Mouse (Mus musculus) limb, embryonic 14.5 days (tissue): ENCODE data around the gene Slc25a29. TPM values are rescaled to one million over a fixed set of nuclear protein-coding genes. Genes with fewer than 3 reads are reported as not detected.

ENCODE experiments used
- ATAC-seq: fragments of 200-750 bp; cut with Nextera tagmentation; 2 replicates; pipeline ENCODE4 v1.8.0; 2017; ENCODE audit warnings: low read depth, moderate number of reproducible peaks, moderate TSS enrichment; ENCODE audit not compliant: low FRiP score
- DNase-seq: peaks from one replicate; pipeline ENCODE4 v3.0.0-alpha.2; 2015; ENCODE audit warnings: low spot score
- H3K27ac ChIP-seq: fragments of 300-500 bp; sonication (generic); replicated peaks from 2 replicates; pipeline ENCODE4 v1.5.1; 2014; ENCODE audit warnings: low read depth, mild to moderate bottlenecking, low read length, moderate library complexity, mixed read lengths
- H3K27me3 ChIP-seq: fragments of 300-500 bp; sonication (generic); 2 replicates; pipeline ENCODE4 v1.6.1; 2014; ENCODE audit warnings: low read length, mixed read lengths; ENCODE audit not compliant: control insufficient read depth, insufficient read depth
- H3K36me3 ChIP-seq: fragments of 300-500 bp; sonication (generic); 2 replicates; pipeline ENCODE4 v1.6.1; 2014; ENCODE audit warnings: mild to moderate bottlenecking, low read length, moderate library complexity, mixed read lengths; ENCODE audit not compliant: control insufficient read depth, insufficient read depth
- H3K4me1 ChIP-seq: fragments of 300-500 bp; sonication (generic); 2 replicates; pipeline ENCODE4 v1.6.1; 2014; ENCODE audit warnings: antibody characterized with exemption, low read length, mixed read lengths; ENCODE audit not compliant: control insufficient read depth, insufficient read depth
- H3K4me2 ChIP-seq: fragments of 300-500 bp; sonication (generic); replicated peaks from 2 replicates; pipeline ENCODE4 v1.6.1; 2014; ENCODE audit warnings: low read depth, mild to moderate bottlenecking, low read length, moderate library complexity; ENCODE audit not compliant: severe bottlenecking
- H3K4me3 ChIP-seq: fragments of 300-500 bp; sonication (generic); replicated peaks from 2 replicates; pipeline ENCODE4 v1.5.1; 2014; ENCODE audit warnings: low read length
- H3K9ac ChIP-seq: fragments of 300-500 bp; sonication (generic); 2 replicates; pipeline ENCODE4 v1.6.1; 2014; ENCODE audit warnings: mild to moderate bottlenecking, low read depth, low read length, moderate library complexity; ENCODE audit not compliant: severe bottlenecking
- H3K9me3 ChIP-seq: fragments of 300-500 bp; sonication (generic); 2 replicates; pipeline ENCODE4 v1.6.1; 2016; ENCODE audit warnings: low read length; ENCODE audit not compliant: control insufficient read depth
- POLR2A ChIP-seq: fragments of 200-500 bp; IDR thresholded peaks from 2 replicates; pipeline ENCODE4 v1.8.0; 2012; ENCODE audit warnings: inconsistent platforms, mild to moderate bottlenecking, moderate library complexity, borderline replicate concordance; ENCODE audit not compliant: insufficient read depth, insufficient read length; ENCODE audit errors: extremely low read depth
- WGBS: fragments of 180-500 bp; shearing (Covaris S2); extraction: QIAGEN DNeasy Blood & Tissue Kit; methylation state at CpG from one replicate; pipeline ENCODE4 v1.1.7; 2014; 5-methylcytosine and 5-hydroxymethylcytosine counted together
- polyA plus RNA-seq, 2 experiments: library from polyadenylated mRNA; depleted of rRNA in 1 of 2; stranded (reverse) in 1 of 2; unstranded in 1 of 2; fragments of >200 nt; fragmentation: Nextera tagmentation in 1 of 2; extraction: Ambion mirVana in 1 of 2; gene quantifications; 2 replicates each; pipeline versions ENCODE4 v1.2.1 to v1.2.3; 2012 to 2014

Slc25a29 gene
- polyA plus RNA-seq, 2 experiments, result 9.8 to 10.9 TPM

DNA sequence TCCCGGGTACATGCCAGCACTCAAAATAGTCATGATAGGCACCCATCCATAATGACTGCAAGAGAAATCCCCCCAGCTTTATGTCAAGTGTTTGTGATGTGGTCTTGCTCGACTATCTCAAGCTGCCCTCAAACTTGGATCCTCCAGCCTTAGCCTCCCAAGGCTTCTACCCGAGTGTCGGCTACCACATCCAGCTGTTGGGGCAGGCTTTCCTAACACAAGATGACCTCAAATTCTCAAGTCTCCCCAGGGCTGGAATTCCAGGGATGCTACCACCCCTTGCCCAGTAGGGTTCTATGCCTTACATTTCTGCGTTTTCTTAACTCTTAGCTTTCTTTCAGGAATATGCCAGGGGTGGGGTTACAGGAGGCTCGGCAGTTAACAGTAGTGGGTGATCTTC is 5.3 kb downstream of the Slc25a29 start:
- Histone ChIP-seq H3K36me3 (peaks cover 16% of the 10 kb centered on the region), H3K27me3 (no peaks in the 10 kb centered on the region), H3K9ac (no peak overlapping the region), H3K4me1 (peaks cover 9% of the 10 kb centered on the region), H3K4me3 (no peak overlapping the region), H3K4me2 (no peak overlapping the region), H3K9me3 (no peaks in the 10 kb centered on the region), H3K27ac (no peak overlapping the region)
- no peak for TF ChIP-seq POLR2A
- DNase-seq, result no peak
- 82% methylated on average over 6 of the region's 6 CpGs for WGBS
- no peak for ATAC-seq

DNA sequence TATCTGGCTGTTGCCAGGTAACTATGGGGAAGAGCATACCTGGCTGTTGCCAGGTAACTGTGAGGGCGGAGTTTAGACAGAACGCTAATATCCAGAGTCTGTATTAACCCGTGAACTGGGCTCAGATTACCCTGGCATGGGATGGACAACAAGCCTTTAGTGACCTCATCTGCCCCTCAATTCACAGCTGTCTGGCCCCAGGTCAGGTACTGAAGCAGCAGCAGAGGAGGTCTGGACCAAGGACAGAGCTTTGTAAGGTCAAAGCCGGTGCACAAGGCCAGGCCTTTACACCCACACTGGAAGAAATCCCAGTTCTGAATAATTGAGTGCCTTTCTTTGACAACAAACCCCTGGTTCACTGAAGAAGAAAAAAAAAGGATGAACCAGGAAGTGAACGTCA is 6.0 kb downstream of the Slc25a29 start:
- no peak for DNase-seq
- no peak for ATAC-seq
- WGBS, result 78% methylated on average over 5 of the region's 5 CpGs

DNA sequence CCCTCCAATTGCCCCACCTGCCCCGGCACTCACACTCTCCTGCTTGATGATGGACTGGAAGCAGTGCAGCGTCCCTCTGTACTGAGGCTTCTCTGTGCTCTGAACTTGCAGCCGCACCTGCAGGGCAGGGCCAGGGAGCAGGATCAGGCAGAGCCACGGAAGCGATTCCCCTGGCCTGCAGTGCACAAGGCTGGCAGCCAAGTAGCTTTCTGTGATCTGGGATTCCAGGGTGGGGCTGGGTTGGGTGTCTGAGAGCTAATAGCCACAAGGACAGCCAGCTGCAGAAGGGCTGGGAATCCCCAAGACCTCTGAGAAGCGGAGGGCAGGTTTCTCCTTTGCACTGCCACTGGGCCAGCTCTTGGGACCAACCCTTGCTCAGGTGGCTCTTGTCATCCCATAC is 8.0 kb downstream of the Slc25a29 start:
- ATAC-seq (no peak), DNase-seq (no peak)
- 97% methylated on average over 6 of the region's 6 CpGs for WGBS
- Histone ChIP-seq H3K9me3 (no peaks in the 10 kb centered on the region), H3K4me2 (no peak overlapping the region), H3K36me3 (peaks cover 16% of the 10 kb centered on the region), H3K27ac (no peak overlapping the region), H3K9ac (no peak overlapping the region), H3K4me3 (no peak overlapping the region), H3K4me1 (no peaks in the 10 kb centered on the region), H3K27me3 (no peaks in the 10 kb centered on the region)
- TF ChIP-seq POLR2A, result no peak

More for the DNA sequence above, 6.0 kb downstream of the Slc25a29 start:
- Histone ChIP-seq H3K27ac (no peak overlapping the region), H3K9me3 (no peaks in the 10 kb centered on the region), H3K27me3 (no peaks in the 10 kb centered on the region), H3K4me1 (peaks cover 3% of the 10 kb centered on the region), H3K36me3 (peaks cover 16% of the 10 kb centered on the region), H3K9ac (no peak overlapping the region), H3K4me2 (no peak overlapping the region), H3K4me3 (no peak overlapping the region)
- TF ChIP-seq POLR2A, result no peak

- no peak overlapping the region for H3K4me3 ChIP-seq
- ATAC-seq, result no peak
- no peak overlapping the region for H3K9ac ChIP-seq
- WGBS, result 96% methylated on average over 28 of the region's 28 CpGs
- no peak overlapping the region for H3K4me2 ChIP-seq
- H3K27me3 ChIP-seq, result no peaks in the 10 kb centered on the region
- DNase-seq, result no peak
- TF ChIP-seq POLR2A, result no peak
- H3K27ac ChIP-seq, result no peak overlapping the region
- H3K36me3 ChIP-seq, result peaks cover 16% of the 10 kb centered on the region
- no peaks in the 10 kb centered on the region for H3K9me3 ChIP-seq
- H3K4me1 ChIP-seq, result no peaks in the 10 kb centered on the region
These were observed 8.6 kb downstream of the Slc25a29 start for GRCm38 (mm10) chr12:108826958-108827535.

DNA sequence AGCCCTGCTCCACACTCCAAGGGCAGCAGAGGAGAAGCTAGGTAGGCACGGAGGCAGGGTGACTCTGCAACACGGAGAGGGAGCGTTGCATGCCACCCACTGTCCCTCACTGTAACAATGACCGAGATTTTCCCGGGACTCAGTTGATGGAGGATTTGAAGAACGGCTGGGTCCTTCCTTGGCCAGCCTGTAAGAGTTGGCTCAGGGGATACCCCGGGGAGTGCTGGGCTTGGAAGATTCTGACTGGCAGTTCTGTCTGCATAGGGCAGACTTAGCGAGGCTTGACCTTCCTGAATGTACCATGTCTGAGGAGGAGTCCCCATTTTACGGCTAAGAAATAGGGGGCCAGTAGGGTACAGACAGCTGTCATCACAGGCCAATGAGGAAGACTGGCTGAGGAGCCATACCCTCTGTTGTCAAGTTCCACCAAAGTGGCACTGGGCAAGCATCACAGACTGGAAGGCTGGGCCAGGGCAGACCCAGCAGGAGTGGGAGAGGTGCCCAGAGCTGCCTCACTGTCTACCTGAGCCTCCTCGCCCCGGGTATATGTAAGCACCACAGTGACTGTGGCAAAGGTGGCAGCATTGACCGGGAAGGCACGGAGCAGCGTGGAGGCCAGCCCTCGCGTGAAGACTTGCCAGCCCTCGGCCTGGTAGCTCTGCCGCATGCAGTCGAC is 9.3 kb downstream of the Slc25a29 start:
- H3K36me3 ChIP-seq, result peaks cover 16% of the 10 kb centered on the region
- H3K27me3 ChIP-seq, result no peaks in the 10 kb centered on the region
- H3K9ac ChIP-seq, result no peak overlapping the region
- no peak overlapping the region for H3K4me3 ChIP-seq
- 96% methylated on average over 19 of the region's 19 CpGs for WGBS
- ATAC-seq (no peak), DNase-seq (no peak)
- H3K9me3 ChIP-seq, result no peaks in the 10 kb centered on the region
- H3K4me2 ChIP-seq, result no peak overlapping the region
- no peak for TF ChIP-seq POLR2A
- H3K27ac ChIP-seq, result no peak overlapping the region
- H3K4me1 ChIP-seq, result no peaks in the 10 kb centered on the region
